Mouse (Mus musculus): Measurements from ENCODE around the gene En1.

The En1 gene

DNA sequence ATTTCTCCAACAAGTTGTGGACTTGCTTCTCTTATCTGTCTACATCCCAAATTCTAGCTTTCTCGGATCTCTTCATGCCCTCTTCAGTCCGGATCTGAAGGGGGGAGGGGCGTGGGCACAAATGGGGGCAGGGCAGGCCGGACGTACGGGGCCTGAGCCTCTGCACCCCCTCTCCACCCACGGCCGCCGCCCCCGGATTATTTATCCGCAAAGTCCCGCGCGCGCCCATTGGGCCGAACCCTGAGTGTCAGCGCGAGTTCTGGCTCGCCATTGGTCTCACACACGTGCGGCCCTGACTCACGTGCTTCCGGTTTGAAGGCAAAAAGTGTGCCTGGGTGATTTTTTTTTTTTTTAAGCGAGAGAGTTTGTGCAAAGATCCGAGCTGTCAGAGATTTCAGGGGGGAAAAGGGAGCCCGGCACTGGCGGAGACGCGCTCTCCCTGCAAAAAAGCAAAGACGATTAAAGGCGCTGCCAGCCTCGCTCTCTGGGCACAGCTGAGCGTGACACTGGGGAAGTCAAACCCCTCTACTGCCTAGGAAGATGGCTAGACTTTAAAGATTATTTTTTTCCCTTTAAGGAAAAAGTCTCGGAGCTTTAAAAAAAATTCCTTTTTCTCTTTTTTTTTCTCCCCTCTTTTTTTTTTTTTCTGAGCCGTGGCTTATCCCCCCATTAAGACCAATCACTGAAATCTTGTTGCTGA, at the start of gene En1:
En1 (plus strand) TSS at position 388 of the 700 bp plus-strand sequence.
- DNase-seq (ENCODE audit: low read depth, low spot score) = peak; percentile 77

DNA sequence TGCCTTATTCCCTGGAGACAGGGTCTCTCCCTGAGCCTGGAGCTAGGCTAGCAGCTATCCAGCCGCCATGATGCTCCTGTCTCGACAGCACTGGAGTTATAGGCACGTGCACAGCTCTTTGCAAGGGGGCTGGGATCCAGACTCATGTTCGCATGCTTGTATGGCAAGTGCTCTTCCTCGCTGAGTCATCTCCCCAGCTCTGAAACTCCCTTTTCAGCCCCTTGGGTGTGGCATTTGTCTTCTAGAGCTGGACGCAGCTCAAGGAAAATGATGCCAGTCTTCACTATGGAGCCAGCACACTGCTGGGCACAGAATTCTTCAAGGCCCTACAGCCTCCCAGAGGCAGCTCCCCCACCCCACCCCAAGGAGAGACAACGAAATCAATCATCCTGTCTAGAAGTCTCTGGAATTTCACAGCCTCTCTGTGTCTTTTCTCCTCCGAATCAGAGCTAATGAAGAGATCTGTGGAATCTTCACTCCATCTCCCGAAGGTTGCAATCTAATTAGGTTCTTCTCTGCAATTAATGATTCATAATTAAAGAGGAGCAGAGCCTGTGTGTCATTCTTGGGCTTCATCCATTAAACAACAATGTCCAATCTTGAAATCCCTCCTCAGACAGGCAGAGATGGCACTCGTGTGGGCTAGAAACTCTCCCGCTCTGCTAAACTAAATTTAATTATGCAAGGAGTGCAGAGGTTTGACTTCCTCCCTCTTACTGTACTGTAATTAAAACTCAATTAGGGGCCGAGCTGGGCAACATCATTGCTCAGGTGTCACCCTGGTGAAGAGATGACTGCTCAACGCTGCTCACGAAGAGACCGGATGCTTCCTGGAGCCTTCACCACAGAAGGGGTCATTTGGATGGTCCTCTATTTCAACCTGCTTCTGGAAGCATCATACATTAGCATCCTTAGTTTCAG, 45.0 kb upstream of the En1 start:
- peak; percentile 14 for DNase-seq (ENCODE audit: low read depth, low spot score)

DNA sequence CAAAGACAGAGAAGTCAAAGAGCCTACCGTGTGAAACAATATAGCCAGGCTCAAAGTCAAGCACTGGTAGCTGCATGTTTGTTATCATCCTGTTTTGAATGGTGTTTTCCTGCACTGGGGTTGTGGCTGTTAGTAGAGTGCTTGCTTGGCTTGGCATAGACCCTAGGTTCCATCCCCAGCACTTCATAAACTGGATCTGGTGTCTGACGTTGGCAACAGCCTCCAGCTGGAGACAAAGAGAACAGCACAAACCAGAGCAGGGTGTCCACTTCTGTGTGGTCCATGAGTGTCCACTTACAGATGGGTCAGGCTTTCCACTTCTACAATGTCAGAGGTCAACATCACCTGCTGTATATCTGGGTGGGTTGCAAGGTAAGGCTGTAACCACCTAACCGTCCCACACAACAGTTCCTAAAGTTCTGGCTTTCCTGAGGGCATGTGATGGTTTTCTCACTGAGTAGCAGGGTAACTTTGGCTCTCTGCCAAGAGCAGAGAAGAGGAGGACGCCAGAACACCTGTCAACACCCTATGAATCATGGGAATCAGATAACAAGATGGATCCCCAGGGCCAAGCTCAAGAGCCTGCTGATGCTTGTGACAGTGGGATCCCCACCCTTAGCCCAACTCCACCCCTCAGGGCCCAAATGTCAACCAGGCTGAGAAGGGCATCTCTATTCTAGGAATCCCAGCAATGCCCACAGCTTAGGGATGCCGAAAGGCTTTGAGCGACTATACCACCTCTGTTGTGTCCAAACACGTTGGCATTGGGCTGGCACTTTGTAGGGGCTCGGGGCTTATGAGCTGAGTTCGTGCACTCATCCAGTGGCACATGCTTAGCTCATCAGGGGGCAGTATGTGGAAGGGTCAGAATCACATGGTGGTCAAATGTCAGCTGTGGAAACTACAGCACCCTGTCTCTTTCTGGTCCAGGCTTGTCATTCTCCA, 43.6 kb upstream of the En1 start:
- DNase-seq (ENCODE audit: low read depth, low spot score) = no peak

DNA sequence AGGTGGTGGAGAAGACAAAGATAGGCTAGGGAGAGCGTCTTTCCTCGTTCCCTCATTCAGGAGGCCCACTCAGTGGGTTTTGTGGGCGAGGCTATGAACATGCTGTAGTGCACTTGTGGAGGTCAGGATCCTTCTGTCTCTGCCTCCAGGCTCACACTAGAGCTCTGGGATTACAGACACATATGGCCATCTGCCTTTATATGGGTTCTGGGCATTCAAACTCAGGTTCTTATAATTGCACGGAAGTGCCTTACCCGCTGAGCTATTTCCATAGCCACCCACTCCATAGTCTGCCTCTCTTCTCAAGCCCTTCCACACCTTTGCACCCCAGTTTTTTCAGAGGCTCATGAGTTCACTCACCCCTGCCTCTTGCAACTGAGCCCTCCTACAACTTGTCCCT, 42.3 kb upstream of the En1 start:
- no peak for DNase-seq (ENCODE audit: low read depth, low spot score)

DNA sequence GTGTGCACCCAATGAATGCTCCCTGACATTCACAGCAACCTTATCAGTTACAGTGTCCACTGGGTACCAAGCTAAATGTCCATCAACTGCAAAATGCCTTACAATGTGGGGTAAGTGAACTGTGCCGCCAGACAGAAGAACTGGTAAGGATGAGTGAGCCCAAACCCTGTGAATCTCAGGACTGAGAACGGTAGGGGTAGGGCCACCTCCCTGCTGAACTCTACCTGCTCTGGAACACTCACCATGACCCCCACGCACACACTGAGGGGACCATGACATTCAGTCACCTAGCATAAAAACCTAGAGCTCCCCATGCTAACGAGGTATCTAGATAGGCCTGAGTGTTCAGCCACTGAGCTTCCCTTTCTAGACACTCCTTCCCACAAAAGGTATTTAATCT, 20.9 kb upstream of the En1 start:
- no peak for DNase-seq (ENCODE audit: low read depth, low spot score)

DNA sequence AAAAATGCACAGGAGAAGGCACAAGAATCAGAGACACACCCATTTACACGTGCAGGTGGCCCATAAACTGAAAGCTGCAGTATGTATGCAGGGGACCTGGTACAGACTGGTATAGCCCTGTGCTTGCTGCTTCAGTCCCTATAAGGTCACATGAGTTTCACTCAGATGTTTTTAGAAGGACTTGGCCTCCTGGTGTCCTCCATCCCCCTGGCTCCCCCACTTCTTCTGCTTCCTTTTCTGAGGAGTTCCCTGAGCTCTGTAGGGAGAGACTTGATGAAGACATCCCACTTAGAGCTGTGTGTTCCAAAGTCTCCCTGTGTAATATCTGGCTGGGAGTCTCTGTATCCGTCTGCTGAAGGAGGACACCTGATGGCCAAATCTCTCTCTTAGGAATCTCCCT, 16.7 kb upstream of the En1 start:
- no peak for DNase-seq (ENCODE audit: low read depth, low spot score)

DNA sequence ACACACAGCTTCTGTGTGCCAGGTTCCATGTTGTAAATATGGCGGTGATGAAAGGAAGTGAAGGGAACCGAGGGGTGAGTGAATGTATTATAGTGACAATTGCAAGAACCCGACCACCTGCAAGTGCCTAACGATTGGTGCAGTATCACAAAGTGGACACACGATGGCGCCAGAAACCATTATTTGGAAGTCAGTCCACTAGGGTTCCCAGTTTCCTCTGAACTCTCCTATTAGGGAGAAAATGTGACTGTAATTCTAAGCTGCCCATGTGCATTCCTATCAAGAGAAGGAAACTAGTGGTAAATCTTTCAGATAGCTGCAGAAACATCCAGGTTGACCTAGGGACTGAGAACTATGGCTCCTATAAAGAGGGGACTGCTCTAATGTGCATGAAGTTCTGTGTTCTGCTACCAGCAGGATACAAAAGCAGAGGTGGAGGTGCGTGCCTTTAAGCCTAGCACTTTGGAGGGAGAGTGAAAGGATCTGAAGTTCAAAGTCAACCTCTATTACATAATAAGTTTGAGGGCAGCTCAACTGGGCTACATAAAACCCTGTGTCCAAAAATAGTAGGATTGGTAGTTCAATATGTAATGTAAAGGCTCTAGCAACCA, 15.6 kb upstream of the En1 start:
- peak; percentile 85 for DNase-seq (ENCODE audit: low read depth, low spot score)

DNA sequence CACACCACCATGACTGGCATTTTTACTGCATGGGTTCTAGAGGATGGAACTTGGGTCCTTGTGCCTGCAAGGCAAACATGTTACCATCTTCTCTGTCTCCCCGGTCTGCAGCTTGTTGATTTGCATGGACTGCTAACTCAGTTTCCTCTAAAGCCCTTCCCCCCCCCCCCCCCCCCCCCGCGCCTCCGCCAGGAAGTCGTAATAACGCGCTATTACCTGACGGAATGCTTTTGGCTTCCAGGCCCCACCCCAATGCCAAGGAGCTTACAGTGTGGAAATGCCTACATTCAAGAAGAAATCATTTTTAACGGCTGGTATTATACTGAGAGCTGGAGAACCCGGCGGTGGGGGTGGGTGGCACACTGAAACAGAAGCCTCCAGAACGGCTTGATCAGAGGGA, 14.8 kb upstream of the En1 start:
- DNase-seq (ENCODE audit: low read depth, low spot score) = no peak

DNA sequence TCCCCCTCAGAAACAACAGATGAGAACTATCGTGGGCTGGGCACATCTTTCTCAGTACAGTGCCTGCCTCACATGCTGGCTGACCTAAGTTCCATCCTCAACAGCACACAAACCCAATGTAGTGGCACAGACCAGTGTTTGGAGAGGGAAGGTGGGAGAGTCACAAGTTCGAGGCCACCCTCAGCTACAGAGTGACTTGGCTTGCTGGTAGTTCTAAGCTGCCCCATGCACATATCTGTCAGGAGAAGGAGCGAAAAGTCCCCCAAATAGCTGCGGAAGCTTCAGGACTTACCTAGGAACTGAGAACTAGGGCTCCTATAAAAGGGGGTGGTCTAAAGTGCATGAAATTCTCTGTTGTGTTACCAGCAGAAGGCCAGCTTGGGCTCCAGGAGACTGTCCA, 14.3 kb upstream of the En1 start:
- DNase-seq (ENCODE audit: low read depth, low spot score) = no peak

DNA sequence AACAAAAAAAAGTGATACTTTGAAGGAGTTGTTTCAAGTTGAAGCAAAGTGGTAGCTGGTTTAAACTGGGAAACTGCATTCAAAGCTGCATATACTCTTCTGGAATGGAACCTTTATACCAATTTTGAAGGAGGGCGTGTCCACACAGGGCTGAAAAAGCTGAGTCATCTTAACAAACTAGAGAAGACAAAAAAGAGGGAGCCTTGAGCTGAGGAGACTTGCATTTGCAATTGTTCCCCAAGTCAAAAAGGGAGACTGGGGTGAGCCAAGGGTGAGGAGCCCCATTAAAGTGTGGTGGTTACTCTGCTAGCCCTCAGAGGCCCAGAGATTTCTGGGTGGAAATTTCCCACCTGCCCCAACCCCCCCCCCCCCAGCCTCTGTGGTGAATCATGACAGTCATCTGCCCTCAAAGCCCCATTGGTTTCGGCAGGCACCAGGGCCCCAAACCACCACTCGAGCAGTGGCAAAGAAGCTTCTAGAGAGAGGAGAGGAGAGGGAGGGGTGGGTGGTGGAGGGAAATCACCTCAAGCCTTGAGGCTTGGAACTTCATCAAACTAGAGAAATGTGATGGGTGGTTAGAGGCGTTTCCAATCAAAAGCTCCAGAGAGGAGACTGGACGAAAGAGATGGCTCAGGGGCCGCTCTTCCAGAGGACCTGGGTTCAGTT, 13.7 kb upstream of the En1 start:
- DNase-seq (ENCODE audit: low read depth, low spot score) = no peak

DNA sequence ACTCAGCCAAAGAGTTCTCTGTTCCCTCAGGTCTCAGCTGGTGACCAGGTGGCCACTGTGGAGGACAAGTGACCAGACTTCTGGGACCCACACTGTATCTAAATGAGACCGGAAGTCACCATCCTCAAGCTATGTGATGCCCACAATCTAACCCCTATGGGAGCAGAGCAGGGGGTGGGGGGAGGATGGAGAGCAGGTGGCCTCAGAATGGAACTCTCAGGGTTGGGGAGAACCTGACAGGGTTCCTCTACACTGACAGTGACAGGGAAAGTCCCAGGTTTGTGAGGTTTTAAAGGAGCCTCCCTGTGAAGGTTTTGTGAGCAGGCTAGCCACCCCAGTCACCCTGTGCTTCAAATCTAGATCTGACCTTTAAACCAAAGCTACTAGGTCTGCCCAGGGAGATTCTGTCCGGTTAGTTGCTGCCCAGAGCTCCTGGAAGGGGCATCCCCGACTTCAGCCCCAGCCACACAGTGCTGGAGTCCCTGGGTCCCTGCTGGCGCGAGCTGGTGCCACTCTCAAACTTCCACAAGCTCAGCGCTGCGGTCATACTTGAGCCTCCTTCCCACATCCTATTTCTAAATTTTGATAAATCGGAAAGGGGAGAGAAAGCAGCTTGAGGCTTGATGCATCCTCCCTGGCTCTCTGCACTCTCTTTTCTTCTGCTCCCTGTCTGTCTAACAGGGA, 8.8 kb upstream of the En1 start:
- no peak for DNase-seq (ENCODE audit: low read depth, low spot score)

DNA sequence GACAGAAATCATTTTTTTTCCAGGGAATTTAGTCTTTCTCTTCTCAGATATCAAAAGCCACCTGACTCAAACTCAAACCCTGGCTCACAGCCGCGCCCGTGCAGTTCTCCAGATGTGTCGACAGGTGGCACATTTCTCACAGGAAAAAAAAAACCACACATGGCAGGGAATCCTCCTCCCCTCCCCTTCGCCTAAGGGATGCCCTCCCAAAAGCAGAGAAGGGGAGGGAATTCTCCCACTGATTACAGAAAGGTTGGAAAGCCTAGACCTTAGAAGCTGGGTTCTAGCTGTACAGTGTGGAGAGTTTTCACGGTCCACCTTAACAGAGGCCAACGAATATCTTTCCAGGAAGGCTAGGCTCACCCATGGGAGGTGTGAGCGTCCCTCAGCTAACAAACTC, 7.6 kb upstream of the En1 start:
- peak; percentile 61 for DNase-seq (ENCODE audit: low read depth, low spot score)

DNA sequence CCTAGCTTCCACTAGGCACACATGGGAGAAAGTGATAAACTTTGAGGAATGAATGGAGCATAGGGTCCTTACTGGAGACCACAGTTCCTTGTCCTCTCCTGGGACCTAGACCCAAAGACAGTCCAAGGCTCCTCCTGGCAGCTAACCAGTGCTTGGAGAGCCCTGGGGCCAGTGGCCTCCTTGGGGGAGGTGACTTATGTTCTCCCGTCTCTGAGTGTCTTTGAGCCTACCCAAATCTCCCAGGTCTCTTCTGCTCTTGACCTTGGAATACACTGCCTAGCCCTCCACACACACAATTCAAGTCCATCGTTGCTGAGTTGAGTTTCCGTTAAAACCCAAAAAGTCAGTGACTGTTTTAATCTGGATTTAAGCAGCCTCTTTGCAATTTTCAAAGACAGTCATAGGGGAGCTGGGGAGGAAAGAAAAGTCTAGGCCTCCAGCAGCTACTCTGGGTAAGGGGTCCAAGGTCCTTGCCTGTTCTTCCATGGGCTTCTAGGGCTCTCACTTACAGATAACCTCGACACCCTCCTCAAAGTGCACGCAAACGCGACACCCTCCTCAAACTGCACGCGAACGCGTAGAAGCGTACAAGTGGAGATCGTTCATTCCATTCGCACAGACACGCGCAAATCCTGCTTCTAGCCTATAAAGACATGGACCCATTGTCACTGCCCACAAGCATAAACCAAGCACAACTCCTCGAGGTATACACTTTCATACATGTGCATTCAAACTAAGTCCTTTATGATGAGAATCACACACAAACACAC, 6.6 kb upstream of the En1 start:
- no peak for DNase-seq (ENCODE audit: low read depth, low spot score)

DNA sequence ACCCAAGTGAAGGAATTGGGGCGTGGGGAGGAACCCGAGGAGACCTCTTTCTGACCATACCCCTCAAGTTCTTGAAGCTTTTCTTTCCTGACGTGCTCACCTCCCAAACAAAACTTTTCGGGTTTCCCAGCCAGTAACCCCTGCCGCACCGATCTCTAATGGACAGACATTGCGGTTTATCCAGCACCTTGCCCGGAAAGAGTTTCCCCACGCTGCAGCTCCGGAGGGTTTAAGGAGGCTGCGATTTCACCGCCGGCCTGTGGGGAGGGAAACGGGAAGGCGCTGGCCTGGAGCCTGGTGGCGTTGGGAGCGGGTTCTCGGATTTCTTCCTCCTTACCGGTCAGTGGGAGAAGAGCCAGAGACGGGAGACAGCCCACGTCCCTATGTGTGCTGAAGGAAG, 5.9 kb upstream of the En1 start:
- no peak for DNase-seq (ENCODE audit: low read depth, low spot score)

DNA sequence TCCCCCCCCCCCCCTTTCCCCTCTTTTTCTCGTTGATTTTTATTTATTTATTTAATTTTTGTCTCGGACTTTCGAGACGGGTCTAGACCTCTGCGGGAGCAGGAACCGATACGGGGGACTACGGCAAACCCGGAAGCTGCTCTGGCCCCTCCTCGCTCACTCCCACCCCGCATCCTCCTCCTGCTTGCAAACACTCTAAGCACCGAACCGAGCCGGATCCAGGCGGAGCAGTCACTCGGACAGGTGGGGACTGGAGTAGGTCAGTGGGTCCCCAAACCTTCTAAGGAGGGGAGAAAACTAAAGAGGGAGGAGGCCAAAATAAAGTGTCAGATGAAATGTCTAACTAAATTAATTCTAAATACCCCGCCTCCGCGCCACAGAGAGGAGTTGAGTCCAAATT, 5.4 kb upstream of the En1 start:
- no peak for DNase-seq (ENCODE audit: low read depth, low spot score)

DNA sequence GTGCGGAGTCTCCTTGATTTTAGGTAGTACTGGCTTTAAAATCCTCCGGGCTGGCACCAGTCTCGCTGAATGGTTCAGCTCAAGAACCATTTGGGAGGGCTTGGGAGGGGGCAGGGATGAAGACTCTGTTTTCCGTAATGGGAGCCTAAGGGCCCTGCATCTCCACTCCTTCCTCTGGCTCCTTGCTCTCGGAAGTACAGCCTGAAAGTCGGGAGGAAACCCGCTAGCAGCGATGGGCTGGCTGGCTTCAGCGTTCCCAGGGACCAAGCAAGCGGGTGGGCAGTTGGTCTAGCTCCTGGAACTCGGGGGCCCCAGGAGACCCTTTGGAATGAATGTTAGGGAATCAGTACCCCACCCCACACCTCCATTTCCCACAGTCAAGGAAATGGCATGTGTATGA, 4.9 kb upstream of the En1 start:
- no peak for DNase-seq (ENCODE audit: low read depth, low spot score)

DNA sequence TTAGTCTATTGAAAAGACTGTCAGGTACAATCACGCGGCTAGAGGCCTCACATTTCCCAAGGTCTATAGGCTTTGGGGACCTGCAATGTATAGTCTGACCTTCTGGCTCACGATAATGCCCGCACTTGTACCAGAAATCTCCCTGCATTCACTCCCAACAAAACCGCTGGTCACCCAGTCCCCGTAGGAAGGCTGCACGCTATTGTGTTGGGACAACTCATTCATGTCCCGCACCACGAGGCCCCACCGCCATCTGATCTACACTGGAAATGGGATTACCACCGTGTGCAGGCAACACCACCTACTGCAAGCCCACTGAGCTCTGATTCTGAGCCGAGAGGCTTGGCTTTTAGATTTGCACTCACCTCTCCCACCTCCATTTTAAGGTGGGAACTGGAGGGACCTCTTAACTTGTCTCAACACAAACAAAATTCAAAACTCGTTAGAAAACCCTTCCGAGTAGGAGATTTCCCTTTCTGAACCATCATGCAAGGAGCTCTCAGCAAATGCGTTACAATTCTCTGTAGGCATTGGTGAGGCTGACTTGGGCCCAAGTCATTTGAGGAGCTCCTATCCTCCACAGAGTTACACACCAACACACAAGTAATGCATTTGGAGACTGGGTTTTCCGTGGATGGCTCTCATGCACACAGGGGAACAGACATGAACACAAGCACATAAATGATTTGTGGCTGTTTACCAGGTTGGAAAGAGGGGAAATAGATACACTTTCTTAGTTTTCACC, 3.9 kb upstream of the En1 start:
- DNase-seq (ENCODE audit: low read depth, low spot score) = no peak

DNA sequence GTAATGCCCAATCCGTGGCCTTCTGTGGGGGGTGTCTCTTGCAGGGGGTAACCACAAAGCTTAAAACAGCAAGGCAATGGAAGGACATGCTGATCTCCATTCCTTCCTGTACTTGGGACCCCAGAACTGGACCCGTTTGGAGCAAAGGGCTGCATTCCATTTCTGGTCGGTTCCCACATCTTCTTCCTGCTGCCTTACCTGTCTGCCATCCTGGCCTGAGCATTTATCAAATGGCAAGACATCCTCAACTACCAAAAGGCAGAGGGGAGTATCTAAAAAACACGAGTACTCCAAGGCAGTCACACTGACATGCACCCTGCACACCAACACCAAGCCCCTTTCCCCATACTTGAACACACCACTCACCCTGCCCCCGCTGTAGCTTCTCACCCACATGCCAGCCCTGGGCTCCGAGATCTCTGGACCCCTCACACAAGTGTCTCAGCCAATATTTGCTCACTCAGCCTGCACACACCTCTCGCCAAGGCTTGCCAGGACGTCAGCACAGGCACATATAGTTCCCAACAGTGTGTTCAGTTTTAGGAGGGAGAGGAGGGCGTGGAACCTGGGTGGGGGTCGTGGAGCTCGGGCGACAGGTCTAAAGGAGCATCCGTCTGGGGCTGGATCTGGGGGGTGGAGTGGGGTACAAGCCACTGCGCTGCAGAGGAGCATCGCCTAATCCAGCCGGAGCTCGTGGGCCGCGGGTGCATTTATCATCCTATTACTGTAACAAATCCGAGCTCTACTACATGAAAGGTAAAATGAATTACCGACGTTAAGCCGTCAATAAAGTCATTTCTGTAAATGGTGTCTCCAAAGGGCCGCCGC, 2.7 kb upstream of the En1 start:
- DNase-seq (ENCODE audit: low read depth, low spot score) = no peak
